Mouse (Mus musculus) kidney, embryonic 14.5 days (tissue): Measurements from ENCODE around the gene Gm815. TPM values are rescaled to one million over a fixed set of nuclear protein-coding genes. Genes with fewer than 3 reads are reported as not detected.

Source experiments
- ATAC-seq: fragments of 200-750 bp; cut with Nextera tagmentation; 2 replicates; pipeline ENCODE4 v1.8.0; 2017; ENCODE audit warnings: moderate number of reproducible peaks, mild to moderate bottlenecking, moderate TSS enrichment, moderate library complexity; ENCODE audit not compliant: low FRiP score, low TSS enrichment
- H3K27ac ChIP-seq: fragments of 300-500 bp; sonication (generic); 2 replicates; pipeline ENCODE4 v1.5.1; 2014; ENCODE audit warnings: low read depth, mild to moderate bottlenecking, low read length, moderate library complexity, mixed read lengths
- H3K27me3 ChIP-seq: fragments of 300-500 bp; sonication (generic); 2 replicates; pipeline ENCODE4 v1.6.1; 2014; ENCODE audit warnings: mild to moderate bottlenecking, low read length; ENCODE audit not compliant: control insufficient read depth, insufficient read depth
- H3K36me3 ChIP-seq: fragments of 300-500 bp; sonication (generic); 2 replicates; pipeline ENCODE4 v1.6.1; 2014; ENCODE audit warnings: low read length, mixed read lengths; ENCODE audit not compliant: control insufficient read depth, insufficient read depth
- H3K4me1 ChIP-seq: fragments of 300-500 bp; sonication (generic); 2 replicates; pipeline ENCODE4 v1.6.1; 2014; ENCODE audit warnings: low read length, mixed read lengths; ENCODE audit not compliant: control insufficient read depth, insufficient read depth
- H3K4me2 ChIP-seq: fragments of 300-500 bp; sonication (generic); replicated peaks from 2 replicates; pipeline ENCODE4 v1.6.1; 2014; ENCODE audit warnings: low read depth, mild to moderate bottlenecking, low read length
- H3K4me3 ChIP-seq: fragments of 300-500 bp; sonication (generic); 2 replicates; pipeline ENCODE4 v1.5.1; 2014; ENCODE audit warnings: mild to moderate bottlenecking, low read length
- H3K9ac ChIP-seq: fragments of 300-500 bp; sonication (generic); 2 replicates; pipeline ENCODE4 v1.6.1; 2014; ENCODE audit warnings: low read depth, mild to moderate bottlenecking, low read length, moderate library complexity
- H3K9me3 ChIP-seq: fragments of 300-500 bp; sonication (generic); 2 replicates; pipeline ENCODE4 v1.6.1; 2016; ENCODE audit warnings: low read length; ENCODE audit not compliant: control insufficient read depth
- WGBS: fragments of 180-500 bp; shearing (Covaris S2); extraction: QIAGEN DNeasy Blood & Tissue Kit; methylation state at CpG from one replicate; pipeline ENCODE4 v1.1.7; 2014; 5-methylcytosine and 5-hydroxymethylcytosine counted together
- polyA plus RNA-seq: library from polyadenylated mRNA; unstranded; fragments of >200 nt; fragmentation: Nextera tagmentation; extraction: Ambion mirVana; gene quantifications from 2 replicates; pipeline ENCODE4 v1.2.1, GENCODE M21; 2014

Gene Gm815
- polyA plus RNA-seq, result not detected in 2 replicates

DNA sequence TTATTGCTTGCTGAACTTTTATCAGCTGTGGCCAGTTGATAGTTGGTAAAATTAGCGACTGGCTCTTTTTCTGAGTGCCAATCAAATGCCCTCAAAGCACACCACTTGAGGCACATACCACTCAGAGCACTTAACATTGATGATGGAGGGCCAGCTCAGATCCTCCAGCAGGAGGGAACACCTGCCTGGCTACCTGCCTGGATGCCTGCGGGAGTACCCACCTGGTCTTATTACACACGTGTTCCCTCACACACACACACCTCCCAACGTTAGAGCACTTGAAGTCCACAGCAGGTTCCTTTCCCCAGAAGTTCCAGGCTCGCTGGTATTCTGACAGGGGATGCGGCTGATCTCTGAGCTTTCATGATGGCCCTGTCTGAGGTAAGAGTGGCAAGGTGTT, at the start of gene Gm815:
Gene Gm815 (plus strand): TSS at position 266 of the 400 bp plus-strand sequence.
- peaks cover 8% of the 10 kb centered on the region; the same call in 1 of the 2 replicates for H3K4me1 ChIP-seq
- no peak within 1 kb of the TSS for H3K27ac ChIP-seq
- no peak within 1 kb of the TSS for H3K4me2 ChIP-seq
- WGBS, result 81% methylated on average over 6 of the region's 6 CpGs
- ATAC-seq, result no peak
- H3K4me3 ChIP-seq, result no peak within 1 kb of the TSS
- H3K36me3 ChIP-seq, result no peaks in the 10 kb centered on the region
- no peaks in the 10 kb centered on the region for H3K27me3 ChIP-seq
- H3K9ac ChIP-seq, result no peak within 1 kb of the TSS
- no peaks in the 10 kb centered on the region for H3K9me3 ChIP-seq

DNA sequence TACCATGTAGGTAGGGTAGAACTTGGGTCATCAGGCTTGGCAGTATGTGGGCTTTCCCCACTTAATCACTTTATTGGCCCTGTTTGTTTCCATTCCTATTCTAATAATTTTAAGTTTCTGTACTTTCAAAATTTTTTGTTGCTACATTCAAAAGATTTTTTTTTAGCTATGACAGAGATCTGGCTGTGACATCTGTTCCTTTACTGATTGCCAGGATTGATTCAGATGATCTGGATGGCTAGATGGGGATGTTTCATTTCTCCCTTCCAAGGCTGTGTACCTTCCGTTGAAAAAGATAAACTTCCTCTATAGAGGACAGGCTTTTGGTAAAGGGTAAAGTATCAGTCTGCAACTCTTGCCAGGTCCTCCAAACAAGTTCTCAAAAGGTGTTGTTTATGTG, 48.1 kb upstream of the Gm815 start:
- Histone ChIP-seq H3K4me2 (no peak overlapping the region), H3K36me3 (no peaks in the 10 kb centered on the region), H3K4me3 (no peak overlapping the region), H3K27me3 (no peaks in the 10 kb centered on the region), H3K27ac (no peak overlapping the region), H3K4me1 (no peaks in the 10 kb centered on the region), H3K9ac (no peak overlapping the region), H3K9me3 (no peaks in the 10 kb centered on the region)
- no peak for ATAC-seq
- WGBS, result 71% methylated on average over 1 of the region's 1 CpGs

DNA sequence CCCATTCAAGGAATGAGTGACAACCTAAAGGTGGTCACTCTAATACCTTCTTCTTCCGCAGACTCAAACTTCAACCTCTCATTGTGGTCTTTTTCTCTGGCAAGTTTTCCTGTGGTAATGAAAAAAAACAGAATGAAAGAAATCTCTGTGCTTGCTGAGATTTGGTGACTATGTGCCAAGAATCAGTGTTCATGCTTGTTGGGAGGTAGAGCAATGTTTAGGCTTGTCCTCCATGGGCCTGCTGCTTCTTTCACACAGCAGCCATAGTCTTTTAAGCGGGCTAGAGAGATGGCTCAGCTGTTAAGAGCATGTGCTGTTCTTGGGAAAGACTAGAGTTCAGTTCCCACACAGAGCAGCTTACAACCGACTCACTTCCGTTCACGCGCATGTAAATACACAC, 41.8 kb upstream of the Gm815 start:
- Histone ChIP-seq H3K36me3 (no peaks in the 10 kb centered on the region), H3K27ac (peak overlapping the region; percentile 75; the same call in 1 of the 2 replicates), H3K9ac (no peak overlapping the region), H3K9me3 (no peaks in the 10 kb centered on the region), H3K4me2 (no peak overlapping the region), H3K27me3 (no peaks in the 10 kb centered on the region), H3K4me3 (no peak overlapping the region), H3K4me1 (peaks cover 17% of the 10 kb centered on the region; the same call in 1 of the 2 replicates)
- ATAC-seq, result no peak
- 86% methylated on average over 6 of the region's 6 CpGs for WGBS

DNA sequence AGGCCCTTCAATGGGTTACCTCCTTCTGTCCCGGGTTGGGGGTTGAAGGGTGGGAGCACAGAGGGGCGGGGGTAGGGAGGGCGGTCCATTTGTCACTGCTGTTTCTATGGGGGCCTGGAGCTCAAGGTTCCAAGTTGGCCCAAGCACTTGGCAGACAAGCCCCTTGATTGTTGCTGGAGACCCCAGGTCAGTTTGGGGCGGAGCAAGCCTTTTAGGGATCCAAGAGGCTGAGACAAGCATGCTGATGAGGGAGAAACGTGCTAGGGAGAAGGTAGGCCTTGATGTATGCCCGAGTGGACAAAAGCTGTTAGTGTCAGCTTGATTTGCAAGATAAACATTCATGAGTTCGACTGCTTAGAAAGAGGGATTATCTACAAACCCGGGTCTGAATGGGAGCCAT, 40.9 kb upstream of the Gm815 start:
- Histone ChIP-seq H3K9ac (0 out of 2 replicates have a peak overlapping the region, but pooled peaks have one; percentile 68), H3K27ac (peak overlapping the region; percentile 75; the same call in 1 of the 2 replicates), H3K4me3 (peak overlapping the region; percentile 52; the same call in 1 of the 2 replicates), H3K27me3 (no peaks in the 10 kb centered on the region), H3K4me2 (peak overlapping the region; percentile 61), H3K9me3 (no peaks in the 10 kb centered on the region), H3K4me1 (peaks cover 17% of the 10 kb centered on the region; the same call in 1 of the 2 replicates), H3K36me3 (no peaks in the 10 kb centered on the region)
- 13% methylated on average over 8 of the region's 8 CpGs for WGBS
- ATAC-seq, result peak; percentile 71

DNA sequence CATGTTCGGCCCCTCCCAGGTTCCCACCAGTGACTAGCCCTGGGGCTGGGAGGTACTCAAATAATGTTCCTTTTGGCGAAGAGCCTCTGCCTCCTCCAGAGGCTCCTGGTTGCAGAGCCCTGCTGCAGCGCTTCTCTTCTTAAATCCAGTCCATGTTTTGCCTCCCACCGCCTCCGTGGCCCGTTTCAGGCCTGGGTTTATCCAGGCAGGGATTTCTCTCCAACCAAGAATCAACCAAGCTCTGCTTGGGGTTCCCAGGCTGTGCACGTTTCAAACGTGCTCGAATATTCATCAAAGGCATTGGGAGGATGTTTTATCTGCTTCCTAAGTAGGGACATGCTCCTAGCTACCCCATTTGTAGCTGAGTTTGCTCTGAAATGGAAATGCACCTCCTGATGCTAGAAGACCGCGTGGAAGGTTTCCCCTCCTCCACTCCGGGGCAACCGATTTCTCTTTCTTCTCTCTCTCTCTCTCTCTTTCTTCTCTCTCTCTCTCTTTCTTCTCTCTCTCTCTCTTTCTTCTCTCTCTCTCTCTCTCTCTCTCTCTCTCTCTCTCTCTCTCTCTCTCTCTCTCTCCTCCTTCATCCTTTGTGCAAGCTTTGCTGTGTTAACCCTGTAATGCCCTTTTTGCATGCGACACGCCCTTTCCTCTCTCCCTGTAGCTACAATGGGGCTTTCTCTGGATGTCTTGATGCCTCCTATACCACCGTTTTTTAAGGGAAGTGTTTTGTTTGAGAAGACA, 40.2 kb upstream of the Gm815 start:
- H3K4me3 ChIP-seq, result peak overlapping the region; percentile 52
- under 1% methylated on average over 16 of the region's 16 CpGs for WGBS
- ATAC-seq, result peak; percentile 94
- H3K9me3 ChIP-seq, result no peaks in the 10 kb centered on the region
- peaks cover 17% of the 10 kb centered on the region; the same call in 1 of the 2 replicates for H3K4me1 ChIP-seq
- H3K27ac ChIP-seq, result peak overlapping the region; percentile 96
- H3K4me2 ChIP-seq, result peak overlapping the region; percentile 61
- H3K27me3 ChIP-seq, result no peaks in the 10 kb centered on the region
- H3K36me3 ChIP-seq, result no peaks in the 10 kb centered on the region
- H3K9ac ChIP-seq, result peak overlapping the region; percentile 68

- WGBS, result 0% methylated on average over 1 of the region's 1 CpGs
- Histone ChIP-seq H3K4me3 (peak overlapping the region; percentile 52), H3K36me3 (no peaks in the 10 kb centered on the region), H3K9ac (peak overlapping the region; percentile 68), H3K9me3 (no peaks in the 10 kb centered on the region), H3K27me3 (no peaks in the 10 kb centered on the region), H3K27ac (peak overlapping the region; percentile 96; the same call in 1 of the 2 replicates), H3K4me1 (peaks cover 17% of the 10 kb centered on the region; the same call in 1 of the 2 replicates), H3K4me2 (peak overlapping the region; percentile 61)
- no peak for ATAC-seq
These were observed 39.7 kb upstream of the Gm815 start for GRCm38 (mm10) chr19:26846017-26846285.

DNA sequence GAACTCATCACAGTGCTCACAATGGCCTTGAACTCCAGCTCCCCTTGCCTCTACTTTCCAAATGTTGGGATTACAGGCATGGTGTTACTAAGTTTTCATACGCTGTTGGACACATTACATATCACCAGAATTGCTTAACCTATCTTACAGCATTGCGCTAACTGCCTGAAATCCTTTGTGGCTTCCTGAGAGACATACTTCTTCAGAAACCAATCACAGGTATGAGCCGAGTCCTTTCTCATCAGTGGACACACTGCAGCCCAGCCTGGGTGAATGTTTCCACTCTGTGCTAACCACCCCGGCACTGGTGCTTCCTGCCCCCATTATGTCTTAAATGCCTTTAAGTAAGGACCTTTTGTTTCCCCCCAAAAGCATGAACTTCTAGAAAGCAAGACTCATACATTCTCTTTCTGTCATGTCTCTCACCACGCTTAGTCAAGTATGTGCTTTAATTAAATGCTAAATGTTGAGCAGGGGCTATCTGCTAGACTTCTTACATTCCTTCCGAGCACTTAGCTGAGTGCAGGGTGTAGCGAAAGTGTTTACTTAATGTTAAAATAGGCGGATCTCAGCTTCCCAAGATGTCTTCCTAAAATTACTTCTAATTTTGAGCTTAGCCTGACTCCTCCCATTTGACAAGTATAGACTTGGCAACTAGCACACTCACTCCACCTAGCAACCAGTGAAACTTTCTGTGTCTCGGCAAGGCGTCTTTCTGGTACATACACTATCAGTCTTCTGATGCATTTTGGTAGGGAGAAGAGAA, 34.5 kb upstream of the Gm815 start:
- Histone ChIP-seq H3K4me2 (no peak overlapping the region), H3K27me3 (no peaks in the 10 kb centered on the region), H3K27ac (no peak overlapping the region), H3K4me3 (no peak overlapping the region), H3K4me1 (peaks cover 11% of the 10 kb centered on the region; the same call in 1 of the 2 replicates), H3K9me3 (no peaks in the 10 kb centered on the region), H3K9ac (no peak overlapping the region), H3K36me3 (no peaks in the 10 kb centered on the region)
- no peak for ATAC-seq
- WGBS, result 76% methylated on average over 10 of the region's 10 CpGs

GRCm38 (mm10) chr19:26852325-26852900, 33.3 kb upstream of the Gm815 start:
- Histone ChIP-seq H3K9ac (no peak overlapping the region), H3K36me3 (no peaks in the 10 kb centered on the region), H3K4me2 (no peak overlapping the region), H3K27ac (peak overlapping the region; percentile 25; the same call in 1 of the 2 replicates), H3K27me3 (no peaks in the 10 kb centered on the region), H3K4me3 (no peak overlapping the region), H3K9me3 (no peaks in the 10 kb centered on the region), H3K4me1 (peaks cover 4% of the 10 kb centered on the region; the same call in 1 of the 2 replicates)
- ATAC-seq, result peak; percentile 54
- WGBS, result 34% methylated on average over 10 of the region's 10 CpGs
